Mouse (Mus musculus) testis, adult 2 months (tissue): Measurements from ENCODE around the gene Sugct. TPM values are rescaled to one million over a fixed set of nuclear protein-coding genes. Genes with fewer than 3 reads are reported as not detected.
A peak's percentile ranks its signal among the peaks of the same experiment; 100 is the strongest.

Source experiments
- H3K27ac ChIP-seq: fragments of 200-500 bp; 2 replicates; pipeline ENCODE4 v1.5.1; 2012; ENCODE audit warnings: low read depth, low read length; ENCODE audit not compliant: control insufficient read depth, insufficient read depth
- H3K27me3 ChIP-seq: fragments of 200-500 bp; 2 replicates; pipeline ENCODE4 v1.6.1; 2012; ENCODE audit warnings: mild to moderate bottlenecking, low read length, moderate library complexity; ENCODE audit not compliant: control insufficient read depth, insufficient read depth
- H3K36me3 ChIP-seq: fragments of 200-500 bp; 2 replicates; pipeline ENCODE4 v1.6.1; 2012; ENCODE audit warnings: mild to moderate bottlenecking, low read length; ENCODE audit not compliant: control insufficient read depth, insufficient read depth
- H3K4me1 ChIP-seq: fragments of 200-500 bp; 2 replicates; pipeline ENCODE4 v1.6.1; 2012; ENCODE audit warnings: low read length; ENCODE audit not compliant: control insufficient read depth, insufficient read depth
- H3K4me3 ChIP-seq: fragments of 200-500 bp; 2 replicates; pipeline ENCODE4 v1.5.1; 2012; ENCODE audit warnings: low read depth, mild to moderate bottlenecking, low read length, moderate library complexity, mixed read lengths; ENCODE audit not compliant: control insufficient read depth
- CTCF ChIP-seq: fragments of 200-500 bp; IDR thresholded peaks from 2 replicates; pipeline ENCODE4 v1.5.1; 2012; ENCODE audit warnings: low read depth, mild to moderate bottlenecking, inconsistent platforms, low read length, moderate library complexity; ENCODE audit not compliant: control insufficient read depth, insufficient read depth, insufficient replicate concordance
- POLR2A ChIP-seq: fragments of 200-500 bp; IDR thresholded peaks from 2 replicates; pipeline ENCODE4 v1.6.1; 2012; ENCODE audit warnings: low read depth, mild to moderate bottlenecking, inconsistent platforms, low read length, moderate library complexity; ENCODE audit not compliant: control insufficient read depth
- polyA plus RNA-seq: library from polyadenylated mRNA; depleted of rRNA; stranded (reverse); fragments of >200 nt; gene quantifications from 2 replicates; pipeline ENCODE4 v1.2.3, GENCODE M21; 2012

Sugct gene
- polyA plus RNA-seq, 1 experiment, result 1.2 TPM

GRCm38 (mm10) chr13:17701322-17701721 is 6.0 kb upstream of the Sugct start:
- H3K27me3 ChIP-seq, result no peaks in the 10 kb centered on the region
- no peak for TF ChIP-seq POLR2A
- TF ChIP-seq CTCF, result no peak
- H3K36me3 ChIP-seq, result no peaks in the 10 kb centered on the region
- no peak overlapping the region for H3K4me3 ChIP-seq
- H3K27ac ChIP-seq, result no peak overlapping the region
- no peaks in the 10 kb centered on the region for H3K4me1 ChIP-seq

GRCm38 (mm10) chr13:17700090-17700715 is 4.8 kb upstream of the Sugct start:
- Histone ChIP-seq H3K27me3 (no peaks in the 10 kb centered on the region), H3K36me3 (no peaks in the 10 kb centered on the region), H3K4me1 (no peaks in the 10 kb centered on the region), H3K4me3 (no peak overlapping the region), H3K27ac (no peak overlapping the region)
- no peak for TF ChIP-seq POLR2A
- no peak for TF ChIP-seq CTCF

- H3K36me3 ChIP-seq, result no peaks in the 10 kb centered on the region
- peak overlapping the region; percentile 99 for H3K4me3 ChIP-seq
- no peaks in the 10 kb centered on the region for H3K4me1 ChIP-seq
- TF ChIP-seq CTCF (no peak), POLR2A (no peak)
- peak overlapping the region; percentile 99 for H3K27ac ChIP-seq
- H3K27me3 ChIP-seq, result no peaks in the 10 kb centered on the region
These were observed 686 bp upstream of the Sugct start for GRCm38 (mm10) chr13:17695898-17696580.

GRCm38 (mm10) chr13:17694414-17694813 is 939 bp downstream of the Sugct start:
- H3K4me3 ChIP-seq, result peak overlapping the region; percentile 99
- peak overlapping the region; percentile 94 for H3K27ac ChIP-seq
- no peaks in the 10 kb centered on the region for H3K27me3 ChIP-seq
- TF ChIP-seq CTCF (no peak), POLR2A (no peak)
- H3K36me3 ChIP-seq, result no peaks in the 10 kb centered on the region
- no peaks in the 10 kb centered on the region for H3K4me1 ChIP-seq

- Histone ChIP-seq H3K4me1 (no peaks in the 10 kb centered on the region), H3K27me3 (no peaks in the 10 kb centered on the region), H3K27ac (peak overlapping the region; percentile 49), H3K36me3 (no peaks in the 10 kb centered on the region), H3K4me3 (peak overlapping the region; percentile 66; the same call in 1 of the 2 replicates)
- TF ChIP-seq POLR2A, result no peak
- TF ChIP-seq CTCF, result no peak
These were observed 1.5 kb downstream of the Sugct start for GRCm38 (mm10) chr13:17693816-17694215.

- no peak overlapping the region for H3K27ac ChIP-seq
- H3K4me1 ChIP-seq, result no peaks in the 10 kb centered on the region
- H3K4me3 ChIP-seq, result no peak overlapping the region
- H3K27me3 ChIP-seq, result no peaks in the 10 kb centered on the region
- no peak for TF ChIP-seq POLR2A
- TF ChIP-seq CTCF, result no peak
- no peaks in the 10 kb centered on the region for H3K36me3 ChIP-seq
These were observed 3.9 kb downstream of the Sugct start for GRCm38 (mm10) chr13:17691436-17691835.

- Histone ChIP-seq H3K27ac (no peak overlapping the region), H3K36me3 (no peaks in the 10 kb centered on the region), H3K4me1 (no peaks in the 10 kb centered on the region), H3K4me3 (no peak overlapping the region), H3K27me3 (no peaks in the 10 kb centered on the region)
- TF ChIP-seq CTCF, result no peak
- no peak for TF ChIP-seq POLR2A
These were observed 4.7 kb downstream of the Sugct start for GRCm38 (mm10) chr13:17690686-17691085.

- no peaks in the 10 kb centered on the region for H3K27me3 ChIP-seq
- no peak for TF ChIP-seq CTCF
- no peak for TF ChIP-seq POLR2A
- H3K4me1 ChIP-seq, result no peaks in the 10 kb centered on the region
- no peak overlapping the region for H3K27ac ChIP-seq
- no peak overlapping the region for H3K4me3 ChIP-seq
- H3K36me3 ChIP-seq, result no peaks in the 10 kb centered on the region
These were observed 5.9 kb downstream of the Sugct start for GRCm38 (mm10) chr13:17689461-17689860.
